Mouse (Mus musculus) small intestine, adult 10 weeks (tissue): ENCODE data around the gene Polr2j. TPM values are rescaled to one million over a fixed set of nuclear protein-coding genes. Genes with fewer than 3 reads are reported as not detected.

Experiments used
- polyA plus RNA-seq: library from polyadenylated mRNA; stranded (reverse); fragments of 350-450 nt; fragmentation: Illumina TruSeq; extraction: RNeasy Lipid Tissue Mini Kit (QIAGEN cat#74804); gene quantifications from one replicate; pipeline ENCODE4 v1.2.3, GENCODE M21; 2014; ENCODE audit warnings: low replicate concordance

Gene Polr2j
- 3.5 TPM for polyA plus RNA-seq

DNA sequence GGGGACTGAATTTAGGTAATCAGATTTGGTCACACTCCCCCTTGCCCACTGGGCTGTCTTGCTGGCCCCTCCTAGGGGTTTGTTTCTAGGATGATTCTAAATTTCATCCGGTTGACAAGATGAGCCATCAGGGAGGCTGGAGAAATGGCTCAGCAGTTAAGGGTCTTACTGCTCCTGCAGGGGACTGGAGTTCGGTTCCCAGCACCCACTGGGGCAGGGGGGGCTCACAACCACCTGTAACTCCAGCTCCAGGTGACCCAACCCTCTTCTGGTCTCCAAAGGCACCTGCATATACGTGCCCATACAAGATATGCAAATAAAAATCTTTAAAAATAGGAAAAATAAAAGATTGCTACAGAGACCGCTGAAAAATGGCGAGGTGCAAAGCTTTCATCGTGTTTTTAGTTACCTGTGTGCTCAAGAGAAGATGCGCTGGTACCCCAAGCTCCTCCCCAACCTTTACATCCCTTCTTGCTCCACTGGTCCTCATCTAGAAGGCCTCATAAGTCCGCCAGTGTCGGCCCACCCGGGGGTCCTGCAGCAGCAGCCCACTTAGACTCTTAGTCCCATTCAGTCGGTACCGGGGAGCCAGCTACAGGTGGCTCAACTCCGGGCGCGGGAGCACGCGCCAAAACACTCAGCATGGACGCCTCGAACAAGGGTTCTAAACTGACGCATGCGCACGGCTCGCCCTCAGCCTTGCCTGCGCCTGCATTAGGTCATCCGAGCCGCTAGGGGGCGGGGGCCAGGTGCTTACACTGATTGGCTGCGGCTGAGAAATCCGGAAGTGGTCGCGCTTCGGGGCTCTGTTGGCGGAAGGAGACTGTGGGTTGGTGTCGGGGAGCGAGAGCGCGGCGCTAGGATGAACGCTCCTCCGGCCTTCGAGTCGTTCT is at the start of gene Polr2j:
Polr2j (plus strand) TSS at position 741 of the 893 bp plus-strand sequence.

DNA sequence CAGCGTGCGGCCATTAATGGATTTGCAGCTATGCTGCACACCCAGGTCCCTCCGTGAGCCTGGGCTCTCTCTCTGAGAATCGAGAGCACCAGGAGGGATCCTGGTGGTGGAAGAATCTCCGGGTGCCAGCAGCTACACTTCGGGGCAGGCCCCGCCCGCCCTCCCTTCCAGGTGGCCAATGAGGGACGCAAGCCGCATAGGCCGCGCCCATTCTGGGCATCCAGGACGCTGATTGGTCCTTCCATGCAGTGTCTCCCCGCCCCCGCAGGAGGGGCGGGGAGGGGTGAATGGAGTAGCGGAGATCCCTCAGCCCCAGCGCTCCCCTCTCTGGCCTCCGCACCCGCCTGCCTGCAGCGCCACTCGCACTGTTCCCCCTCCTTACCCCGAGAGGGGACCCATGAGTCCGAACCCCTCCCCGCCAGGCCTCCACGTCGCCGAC is 32.7 kb upstream of the Polr2j start, which contains the start of gene Rasa4:
Rasa4 (plus strand) TSS at position 248 of the 439 bp plus-strand sequence.

DNA sequence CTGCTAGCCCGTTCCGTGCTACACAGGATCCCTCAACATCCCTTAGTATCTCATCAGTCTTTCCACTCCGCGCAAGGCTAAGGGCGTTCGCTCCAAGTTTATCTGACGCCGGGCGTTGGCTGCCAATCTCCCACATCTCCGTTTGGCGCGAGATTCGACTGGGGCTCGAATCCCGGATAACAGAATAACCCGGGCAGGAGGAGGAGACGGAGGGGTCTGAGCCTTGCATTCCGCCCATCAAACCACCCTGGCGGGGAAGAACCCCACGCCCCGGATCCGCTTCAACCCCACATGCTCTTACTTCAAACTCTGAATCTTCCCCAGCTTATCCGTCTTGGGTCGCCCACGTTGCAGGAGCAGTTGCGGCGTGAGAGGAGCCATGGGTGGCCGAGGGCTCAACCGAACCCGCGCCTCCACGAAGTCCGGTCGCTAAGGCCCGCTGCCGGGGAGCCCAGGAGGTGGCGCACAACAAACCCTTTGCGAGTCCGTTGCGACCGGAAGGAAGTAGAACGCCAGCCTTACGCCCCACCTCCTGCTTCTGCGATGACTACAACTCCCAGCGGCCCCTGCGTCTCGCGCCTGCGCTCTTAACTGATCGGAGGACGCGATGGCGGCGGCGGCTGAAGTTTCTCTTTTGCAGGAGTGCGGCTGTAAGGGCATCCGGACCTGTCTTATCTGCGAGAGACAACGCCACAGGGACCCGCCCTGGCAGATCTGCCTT is 19.3 kb downstream of the Polr2j start, which contains the start of the genes Lrwd1 and Alkbh4:
Lrwd1 (minus strand) TSS at position 504 of the 721 bp plus-strand sequence.
Alkbh4 (plus strand) TSS at position 576 of the 721 bp plus-strand sequence.

DNA sequence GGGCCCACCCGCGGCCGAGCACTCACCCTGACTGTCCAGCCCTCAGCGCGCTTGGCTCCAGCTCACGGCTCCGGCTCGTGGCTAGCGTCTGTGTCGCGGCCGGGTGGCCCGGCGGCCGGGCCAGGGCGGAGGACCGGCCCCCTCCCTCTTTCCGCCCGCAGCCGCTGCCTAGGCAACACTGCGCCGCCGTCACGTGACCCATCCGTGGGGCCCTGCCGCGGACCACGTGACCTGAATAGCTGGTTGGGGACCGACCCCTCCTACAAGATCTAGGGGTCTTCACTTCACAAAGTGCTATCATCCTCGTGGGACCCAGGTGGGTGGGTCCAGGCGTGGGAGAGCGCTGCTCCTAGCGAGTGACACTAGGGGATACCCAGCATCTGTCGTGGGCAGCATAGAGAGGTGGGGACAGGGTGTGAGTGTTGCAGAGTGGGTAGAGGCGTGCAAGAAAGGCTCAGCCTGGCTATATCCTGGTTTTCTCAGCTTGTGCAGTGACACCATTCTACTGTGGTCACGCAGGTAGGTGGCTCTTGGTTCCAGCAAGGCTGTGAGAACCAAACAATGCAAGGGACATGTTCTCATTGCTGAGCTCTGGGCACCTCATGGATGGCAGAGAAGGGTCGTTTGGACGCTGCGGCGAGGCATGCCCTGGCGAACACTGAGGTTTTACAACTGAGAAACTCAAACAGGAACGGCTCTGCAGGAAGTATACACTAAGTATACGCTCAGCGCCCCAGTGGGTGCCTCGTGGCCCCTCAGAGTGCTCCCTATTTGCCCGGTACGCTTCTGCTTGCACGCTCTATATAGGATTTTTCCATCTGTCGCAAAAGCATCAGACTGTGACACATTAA is 54.3 kb downstream of the Polr2j start, which contains the start of gene Orai2:
Orai2 (minus strand) TSS at position 202 of the 851 bp plus-strand sequence.

Other genes with a start within 250 kb of the Polr2j start
- gene Hspb1, start 228.7 kb upstream of the Polr2j start, polyA plus RNA-seq = not detected
- gene Ywhag, start 182.0 kb upstream of the Polr2j start, polyA plus RNA-seq = 40.8 TPM
- gene Ssc4d, start 142.1 kb upstream of the Polr2j start, polyA plus RNA-seq = 0.63 TPM
- gene Zp3, start 136.5 kb upstream of the Polr2j start, polyA plus RNA-seq = not detected
- gene Dtx2, start 121.8 kb upstream of the Polr2j start, polyA plus RNA-seq = 0.07 TPM
- 0.15 TPM for gene Upk3b, start 78.1 kb upstream of the Polr2j start, polyA plus RNA-seq
- gene Upk3bl, start 62.1 kb upstream of the Polr2j start, polyA plus RNA-seq = not detected
- 0.74 TPM for gene Rasa4, start 32.7 kb upstream of the Polr2j start, polyA plus RNA-seq
- 0.37 TPM for gene Lrwd1, start 19.4 kb downstream of the Polr2j start, polyA plus RNA-seq
- 0.74 TPM for gene Alkbh4, start 19.5 kb downstream of the Polr2j start, polyA plus RNA-seq
- gene Orai2, start 54.1 kb downstream of the Polr2j start, polyA plus RNA-seq = 0.97 TPM
- gene Prkrip1, start 82.3 kb downstream of the Polr2j start, polyA plus RNA-seq = 15.0 TPM
- gene Sh2b2, start 129.9 kb downstream of the Polr2j start, polyA plus RNA-seq = not detected